Mouse (Mus musculus) right cerebral cortex, adult 18-20 months (tissue): ENCODE results near the gene Hacd2.

Experiments
- DNase-seq: peaks from one replicate; pipeline ENCODE4 v3.0.0; 2022; ENCODE audit warnings: mixed read lengths

The Hacd2 gene

GRCm38 (mm10) chr16:35120603-35121002 is 98.4 kb downstream of the Hacd2 start:
- no peak for DNase-seq

- DNase-seq = no peak
These were observed 105.0 kb downstream of the Hacd2 start for GRCm38 (mm10) chr16:35127270-35127669.

GRCm38 (mm10) chr16:35130172-35130571 is 107.9 kb downstream of the Hacd2 start:
- no peak for DNase-seq

GRCm38 (mm10) chr16:35139416-35139815 is 117.2 kb downstream of the Hacd2 start:
- DNase-seq = no peak

- no peak for DNase-seq
These were observed 117.8 kb downstream of the Hacd2 start for GRCm38 (mm10) chr16:35139873-35140619.

- no peak for DNase-seq
These were observed 118.4 kb downstream of the Hacd2 start for GRCm38 (mm10) chr16:35140620-35140975.

- DNase-seq = no peak
These were observed 119.6 kb downstream of the Hacd2 start for GRCm38 (mm10) chr16:35141839-35142238.

- no peak for DNase-seq
These were observed 123.9 kb downstream of the Hacd2 start for GRCm38 (mm10) chr16:35146153-35146552.

GRCm38 (mm10) chr16:35153146-35153755 is 131.0 kb downstream of the Hacd2 start:
- no peak for DNase-seq

- DNase-seq = peak; percentile 75
These were observed 132.0 kb downstream of the Hacd2 start for GRCm38 (mm10) chr16:35154245-35154640.

- peak; percentile 50 for DNase-seq
These were observed 132.6 kb downstream of the Hacd2 start, which contains the start of gene Adcy5 for GRCm38 (mm10) chr16:35154641-35155390. Gene Adcy5 (plus strand): TSS chr16:35154877.

GRCm38 (mm10) chr16:35155391-35156305 is 133.4 kb downstream of the Hacd2 start:
- DNase-seq = peak; percentile 65

GRCm38 (mm10) chr16:35156306-35156695 is 134.1 kb downstream of the Hacd2 start:
- peak; percentile 46 for DNase-seq

GRCm38 (mm10) chr16:35156832-35157231 is 134.6 kb downstream of the Hacd2 start:
- DNase-seq = no peak
